In the genomic region with DNA sequence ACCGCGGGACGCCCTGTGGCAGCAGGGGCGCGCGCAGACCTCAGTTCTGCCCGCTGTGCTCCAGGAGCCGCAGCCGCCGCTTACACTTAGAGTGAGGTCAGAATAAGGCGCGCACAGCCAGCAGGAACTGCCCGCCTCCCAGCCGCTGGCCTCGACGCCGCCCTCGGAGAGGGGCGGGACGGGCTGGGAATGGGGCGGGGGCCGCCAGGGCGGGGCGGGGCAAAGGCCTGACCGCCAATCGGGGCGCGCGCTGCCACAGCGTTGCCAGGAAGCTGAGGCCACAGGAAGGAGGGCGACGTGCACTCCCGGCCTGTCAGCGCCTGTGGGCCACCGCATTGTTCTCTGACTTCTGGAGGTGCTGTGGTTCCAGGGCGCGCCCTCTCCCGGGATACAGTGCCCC, we compare ENCODE assay signal across 8 mouse cellular contexts.
DNase-seq lines count a peak whose midpoint lies in the region; ATAC-seq and TF ChIP-seq lines count a peak whose summit lies in the region.

No protein-coding gene starts in this region.

- H3K4me3 ChIP-seq in hindbrain, postnatal 0 days (ENCODE audit: low read length), result peak overlapping the region; percentile 10; the same call in 1 of the 2 replicates
- peak overlapping the region; percentile 43 for H3K4me3 ChIP-seq in limb, embryonic 15.5 days
- H3K4me3 ChIP-seq in midbrain, embryonic 14.5 days (replicated peaks; ENCODE audit: low read depth, low read length), result 0 out of 2 replicates have a peak overlapping the region, but pooled peaks have one; percentile 2
- H3K4me3 ChIP-seq in thymus, adult 2 months (ENCODE audit: control insufficient read depth, insufficient read depth, low read length), result peak overlapping the region; percentile 38

- H3K4me1 ChIP-seq in hindbrain, postnatal 0 days (ENCODE audit: insufficient read depth, low read length), result no peaks in the 10 kb centered on the region
- no peaks in the 10 kb centered on the region for H3K4me1 ChIP-seq in limb, embryonic 15.5 days
- no peaks in the 10 kb centered on the region for H3K4me1 ChIP-seq in midbrain, embryonic 14.5 days (ENCODE audit: control insufficient read depth, insufficient read depth, low read length)
- H3K4me1 ChIP-seq in thymus, adult 2 months (replicated peaks; ENCODE audit: control insufficient read depth, insufficient read depth, low read length), result no peaks in the 10 kb centered on the region

- no peak for TF ChIP-seq CTCF in brain, embryonic 14.5 days (IDR thresholded peaks at IDR 0.05; ENCODE audit: borderline replicate concordance, extremely low read depth, insufficient read depth, insufficient read length)
- no peak for TF ChIP-seq CTCF in hindbrain, postnatal 0 days (IDR thresholded peaks at IDR 0.05; ENCODE audit: low read depth)
- no peak for TF ChIP-seq CTCF in thymus, adult 2 months (IDR thresholded peaks at IDR 0.05; ENCODE audit: borderline replicate concordance, control insufficient read depth, extremely low read depth, insufficient read depth, low read length, poor library complexity)

- no peak overlapping the region for H3K9ac ChIP-seq in hindbrain, postnatal 0 days (replicated peaks; ENCODE audit: low read length)
- H3K9ac ChIP-seq in limb, embryonic 15.5 days, result no peak overlapping the region
- H3K9ac ChIP-seq in midbrain, embryonic 14.5 days (replicated peaks; ENCODE audit: low read length), result no peak overlapping the region

- peak; percentile 95 for DNase-seq in ES-CJ7 (ENCODE audit: low read depth, low spot score)
- DNase-seq in brain, embryonic 14.5 days (ENCODE audit: low read depth), result peak; percentile 1
- DNase-seq in gastrocnemius, postnatal 4 days (ENCODE audit: low spot score in 2 of 2), result peak; percentile 50 to 53
- DNase-seq in hindbrain, postnatal 0 days (ENCODE audit: low spot score), result peak; percentile 16
- DNase-seq in midbrain, embryonic 14.5 days, result peak; percentile 1
- peak; percentile 3 for DNase-seq in thymus, adult 2 months
- DNase-seq in layer of hippocampus, adult 8-10 months (ENCODE audit: low spot score in 2 of 2), result no peak

- peaks cover 11% of the 10 kb centered on the region; the same call in 1 of the 2 replicates for H3K9me3 ChIP-seq in hindbrain, postnatal 0 days (ENCODE audit: low read length)
- peaks cover 11% of the 10 kb centered on the region; the same call in 1 of the 2 replicates for H3K9me3 ChIP-seq in limb, embryonic 15.5 days
- peaks cover 42% of the 10 kb centered on the region for H3K9me3 ChIP-seq in midbrain, embryonic 14.5 days (ENCODE audit: control insufficient read depth, low read length)

- H3K36me3 ChIP-seq in hindbrain, postnatal 0 days (ENCODE audit: insufficient read depth, low read length), result no peaks in the 10 kb centered on the region
- H3K36me3 ChIP-seq in limb, embryonic 15.5 days, result no peaks in the 10 kb centered on the region
- H3K36me3 ChIP-seq in midbrain, embryonic 14.5 days (ENCODE audit: control insufficient read depth, insufficient read depth, low read length), result no peaks in the 10 kb centered on the region
- no peaks in the 10 kb centered on the region for H3K36me3 ChIP-seq in thymus, adult 2 months (ENCODE audit: control insufficient read depth, insufficient read depth, low read length)

- TF ChIP-seq POLR2A in brain, embryonic 14.5 days (IDR thresholded peaks at IDR 0.05; ENCODE audit: borderline replicate concordance, extremely low read depth, insufficient read depth, insufficient read length, poor library complexity, severe bottlenecking), result no peak
- TF ChIP-seq POLR2A in thymus, adult 2 months (IDR thresholded peaks at IDR 0.05; ENCODE audit: control insufficient read depth, extremely low read depth, insufficient read depth, low read length, poor library complexity), result no peak

- H3K27me3 ChIP-seq in hindbrain, postnatal 0 days (ENCODE audit: insufficient read depth, low read length), result no peaks in the 10 kb centered on the region
- H3K27me3 ChIP-seq in limb, embryonic 15.5 days, result 0 out of 2 replicates have a peak, but pooled peaks cover 6% of the 10 kb centered on the region
- no peaks in the 10 kb centered on the region for H3K27me3 ChIP-seq in midbrain, embryonic 14.5 days (ENCODE audit: control insufficient read depth, insufficient read depth, low read length)
- no peaks in the 10 kb centered on the region for H3K27me3 ChIP-seq in thymus, adult 2 months (ENCODE audit: control insufficient read depth, insufficient read depth, low read length)

- H3K4me2 ChIP-seq in hindbrain, postnatal 0 days (ENCODE audit: low read depth, low read length), result no peak overlapping the region
- peak overlapping the region; percentile 36 for H3K4me2 ChIP-seq in limb, embryonic 15.5 days
- no peak overlapping the region for H3K4me2 ChIP-seq in midbrain, embryonic 14.5 days (ENCODE audit: low read length)

- H3K27ac ChIP-seq in hindbrain, postnatal 0 days, result no peak overlapping the region
- H3K27ac ChIP-seq in limb, embryonic 15.5 days, result no peak overlapping the region
- no peak overlapping the region for H3K27ac ChIP-seq in midbrain, embryonic 14.5 days (replicated peaks; ENCODE audit: low read depth, low read length)
- H3K27ac ChIP-seq in thymus, adult 2 months (ENCODE audit: control insufficient read depth, insufficient read depth, low read length), result no peak overlapping the region

- 0 out of 2 replicates have a peak, but pooled peaks have one; percentile 45 for ATAC-seq in hindbrain, postnatal 0 days
- ATAC-seq in limb, embryonic 15.5 days (ENCODE audit: insufficient number of reproducible peaks, low FRiP score, low TSS enrichment, low read depth), result peak; percentile 83
- no peak for ATAC-seq in midbrain, embryonic 14.5 days (ENCODE audit: low FRiP score, low TSS enrichment)

- 26% methylated on average over 20 of the region's 38 CpGs for WGBS in hindbrain, postnatal 0 days
- WGBS in limb, embryonic 15.5 days, result 8% methylated on average over 37 of the region's 38 CpGs
- WGBS in midbrain, embryonic 14.5 days, result 18% methylated on average over 34 of the region's 38 CpGs
- WGBS in thymus, adult 2 months, result 23% methylated on average over 38 of the region's 38 CpGs

Comparison
In these comparisons a context has a peak if more than half of its experiments do, and no peak if none do; other contexts are left out.
1. DNase-seq: peak in ES-CJ7 (single experiment), brain, embryonic 14.5 days (single experiment), gastrocnemius, postnatal 4 days (2 of 2), hindbrain, postnatal 0 days (single experiment), midbrain, embryonic 14.5 days (single experiment) and thymus, adult 2 months (single experiment); none in layer of hippocampus, adult 8-10 months (0 of 2).
2. Peak in every context shown above with its lines, with median percentiles within 50 percentile points of each other: H3K4me3 ChIP-seq.